Mouse (Mus musculus): ENCODE data around the gene Tmem107. TPM values are rescaled to one million over a fixed set of nuclear protein-coding genes. Genes with fewer than 3 reads are reported as not detected.

Tmem107 gene
- total and polyA plus RNA-seq, 2 experiments from 2014 or later, result 27.8 to 61.8 TPM

DNA sequence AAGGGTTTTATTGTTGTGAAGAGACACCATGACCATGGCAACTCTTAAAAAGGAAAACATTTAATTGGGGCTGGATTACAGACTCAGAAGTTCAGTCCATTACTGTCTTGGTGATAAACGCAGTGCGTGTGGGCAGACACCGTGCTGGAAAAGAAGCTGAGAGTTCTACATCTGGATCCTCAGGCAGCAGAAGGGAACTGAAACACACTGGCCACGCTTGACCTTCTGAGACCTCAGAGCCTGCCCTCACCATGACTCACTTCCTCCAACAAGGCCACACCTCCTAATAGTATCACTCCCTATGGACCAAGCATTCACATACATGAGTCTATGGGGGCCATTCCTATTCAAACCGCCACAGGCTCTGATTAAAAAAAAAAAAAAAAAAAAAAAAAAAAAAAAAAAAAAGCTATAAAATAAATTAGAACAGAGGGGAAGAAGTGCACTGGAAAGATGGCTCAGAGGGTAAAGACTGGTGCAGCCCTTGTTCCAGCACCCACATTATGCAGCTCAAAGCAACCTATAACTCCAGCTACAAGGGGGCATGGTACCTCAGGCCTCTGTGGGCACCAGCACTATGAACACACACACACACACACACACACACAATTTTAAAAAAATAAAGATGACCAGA, 8.3 kb downstream of the Tmem107 start:
- ATAC-seq (ENCODE audit: low FRiP score), result no peak
- no peaks in the 10 kb centered on the region for H3K4me1 ChIP-seq (ENCODE audit: insufficient read depth, low read length)
- WGBS, result 76% methylated on average over 5 of the region's 5 CpGs
- H3K9ac ChIP-seq (replicated peaks; ENCODE audit: low read length, poor library complexity, severe bottlenecking), result no peak overlapping the region
- no peak overlapping the region for H3K4me2 ChIP-seq (ENCODE audit: low read depth, low read length, poor library complexity, severe bottlenecking)
- no peaks in the 10 kb centered on the region for H3K36me3 ChIP-seq (ENCODE audit: insufficient read depth, low read length)
- no peak for TF ChIP-seq CTCF (IDR thresholded peaks at IDR 0.05)
- no peak overlapping the region for H3K27ac ChIP-seq (ENCODE audit: low read depth, low read length)
- H3K9me3 ChIP-seq (ENCODE audit: low read length), result no peaks in the 10 kb centered on the region
- H3K4me3 ChIP-seq (ENCODE audit: low read depth, low read length), result no peak overlapping the region
- no peak for DNase-seq (ENCODE audit: low spot score)
- H3K27me3 ChIP-seq (ENCODE audit: insufficient read depth, low read length), result no peaks in the 10 kb centered on the region

DNA sequence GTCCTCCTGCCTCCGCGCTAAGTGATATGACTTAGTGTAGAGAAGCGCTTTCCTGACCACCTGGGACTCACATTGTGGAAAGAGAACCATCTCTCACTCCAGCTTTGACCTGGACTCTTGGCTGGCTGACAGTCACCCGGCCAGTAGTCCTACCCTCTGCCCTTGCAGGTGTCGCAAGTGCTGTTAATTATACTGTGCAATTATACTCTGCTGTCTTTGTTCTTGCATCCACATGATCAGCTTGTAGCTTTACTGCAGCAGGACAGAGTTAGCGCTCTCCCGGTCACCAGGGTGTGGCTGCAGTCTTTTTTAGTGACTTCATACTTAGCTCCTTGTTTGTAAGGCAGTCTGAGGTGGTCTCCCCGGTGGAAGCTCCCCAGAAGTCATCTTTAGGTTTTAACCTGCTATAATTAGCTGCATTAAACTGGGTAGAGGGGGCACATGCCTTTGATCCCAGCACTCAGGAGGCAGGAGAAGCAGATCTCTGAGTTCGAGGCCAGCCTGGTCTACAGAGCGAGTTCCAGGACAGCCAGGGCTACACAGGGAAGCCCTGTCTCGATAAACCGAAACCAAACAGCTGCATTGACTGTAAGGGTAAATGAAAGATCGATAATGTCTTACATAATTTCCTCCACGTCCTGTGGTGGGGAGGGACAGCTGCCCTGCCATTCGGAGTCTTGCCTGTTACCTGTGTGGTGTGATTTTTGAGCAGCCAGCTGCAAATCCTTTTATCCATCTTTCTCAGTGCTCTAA, 9.7 kb downstream of the Tmem107 start:
- TF ChIP-seq CTCF (IDR thresholded peaks at IDR 0.05), result no peak
- no peak overlapping the region for H3K4me2 ChIP-seq (ENCODE audit: low read depth, low read length, poor library complexity, severe bottlenecking)
- no peak overlapping the region for H3K27ac ChIP-seq (ENCODE audit: low read depth, low read length)
- 90% methylated on average over 15 of the region's 15 CpGs for WGBS
- no peaks in the 10 kb centered on the region for H3K4me1 ChIP-seq (ENCODE audit: insufficient read depth, low read length)
- no peaks in the 10 kb centered on the region for H3K36me3 ChIP-seq (ENCODE audit: insufficient read depth, low read length)
- H3K9me3 ChIP-seq (ENCODE audit: low read length), result no peaks in the 10 kb centered on the region
- no peaks in the 10 kb centered on the region for H3K27me3 ChIP-seq (ENCODE audit: insufficient read depth, low read length)
- DNase-seq (ENCODE audit: low spot score) (no peak), ATAC-seq (ENCODE audit: low FRiP score) (no peak)
- no peak overlapping the region for H3K4me3 ChIP-seq (ENCODE audit: low read depth, low read length)
- no peak overlapping the region for H3K9ac ChIP-seq (replicated peaks; ENCODE audit: low read length, poor library complexity, severe bottlenecking)

DNA sequence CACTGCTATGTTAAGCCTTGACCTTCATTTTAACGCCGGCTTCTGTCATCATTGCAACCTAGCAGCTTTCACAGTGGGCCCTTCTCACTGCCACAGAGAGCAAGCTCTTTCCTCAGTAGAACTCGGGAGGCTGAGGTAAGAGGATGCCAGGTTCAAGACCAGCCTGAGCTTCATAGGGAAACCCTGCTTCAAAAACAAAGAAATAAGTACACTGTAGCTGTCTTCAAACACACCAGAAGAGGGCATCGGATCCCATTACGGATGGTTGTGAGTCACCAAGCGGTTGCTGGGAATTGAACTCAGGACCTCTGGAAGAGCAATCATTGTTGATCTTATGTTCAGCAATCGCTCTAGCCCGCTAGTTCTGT, 10.2 kb downstream of the Tmem107 start:
- no peak for TF ChIP-seq CTCF (IDR thresholded peaks at IDR 0.05)
- no peaks in the 10 kb centered on the region for H3K4me1 ChIP-seq (ENCODE audit: insufficient read depth, low read length)
- WGBS, result 84% methylated on average over 8 of the region's 8 CpGs
- no peaks in the 10 kb centered on the region for H3K36me3 ChIP-seq (ENCODE audit: insufficient read depth, low read length)
- no peak overlapping the region for H3K9ac ChIP-seq (replicated peaks; ENCODE audit: low read length, poor library complexity, severe bottlenecking)
- H3K27ac ChIP-seq (ENCODE audit: low read depth, low read length), result no peak overlapping the region
- ATAC-seq (ENCODE audit: low FRiP score), result no peak
- no peaks in the 10 kb centered on the region for H3K27me3 ChIP-seq (ENCODE audit: insufficient read depth, low read length)
- H3K4me3 ChIP-seq (ENCODE audit: low read depth, low read length), result no peak overlapping the region
- no peak overlapping the region for H3K4me2 ChIP-seq (ENCODE audit: low read depth, low read length, poor library complexity, severe bottlenecking)
- DNase-seq (ENCODE audit: low spot score), result no peak
- no peaks in the 10 kb centered on the region for H3K9me3 ChIP-seq (ENCODE audit: low read length)

- Histone ChIP-seq H3K27ac (ENCODE audit: low read depth, low read length) (no peak overlapping the region), H3K4me1 (ENCODE audit: insufficient read depth, low read length) (no peaks in the 10 kb centered on the region), H3K27me3 (ENCODE audit: insufficient read depth, low read length) (no peaks in the 10 kb centered on the region), H3K36me3 (ENCODE audit: insufficient read depth, low read length) (no peaks in the 10 kb centered on the region), H3K9me3 (ENCODE audit: low read length) (no peaks in the 10 kb centered on the region), H3K9ac (replicated peaks; ENCODE audit: low read length, poor library complexity, severe bottlenecking) (no peak overlapping the region), H3K4me2 (ENCODE audit: low read depth, low read length, poor library complexity, severe bottlenecking) (no peak overlapping the region), H3K4me3 (ENCODE audit: low read depth, low read length) (no peak overlapping the region)
- DNase-seq (ENCODE audit: low spot score), result no peak
- no peak for TF ChIP-seq CTCF (IDR thresholded peaks at IDR 0.05)
- 88% methylated on average over 7 of the region's 7 CpGs for WGBS
- ATAC-seq (ENCODE audit: low FRiP score), result no peak
Observed at GRCm38 (mm10) chr11:69081613-69082012, 11.0 kb downstream of the Tmem107 start.

- no peak overlapping the region for H3K27ac ChIP-seq (ENCODE audit: low read depth, low read length)
- H3K4me2 ChIP-seq (ENCODE audit: low read depth, low read length, poor library complexity, severe bottlenecking), result no peak overlapping the region
- no peak overlapping the region for H3K4me3 ChIP-seq (ENCODE audit: low read depth, low read length)
- H3K9me3 ChIP-seq (ENCODE audit: low read length), result no peaks in the 10 kb centered on the region
- H3K36me3 ChIP-seq (ENCODE audit: insufficient read depth, low read length), result peaks cover 7% of the 10 kb centered on the region; the same call in 1 of the 2 replicates
- H3K9ac ChIP-seq (replicated peaks; ENCODE audit: low read length, poor library complexity, severe bottlenecking), result no peak overlapping the region
- DNase-seq (ENCODE audit: low spot score), result no peak
- no peaks in the 10 kb centered on the region for H3K27me3 ChIP-seq (ENCODE audit: insufficient read depth, low read length)
- WGBS, result 62% methylated on average over 6 of the region's 6 CpGs
- peaks cover 13% of the 10 kb centered on the region; the same call in 1 of the 2 replicates for H3K4me1 ChIP-seq (ENCODE audit: insufficient read depth, low read length)
- no peak for ATAC-seq (ENCODE audit: low FRiP score)
- TF ChIP-seq CTCF (IDR thresholded peaks at IDR 0.05), result no peak
Observed at GRCm38 (mm10) chr11:69085608-69086007, 15.0 kb downstream of the Tmem107 start.

DNA sequence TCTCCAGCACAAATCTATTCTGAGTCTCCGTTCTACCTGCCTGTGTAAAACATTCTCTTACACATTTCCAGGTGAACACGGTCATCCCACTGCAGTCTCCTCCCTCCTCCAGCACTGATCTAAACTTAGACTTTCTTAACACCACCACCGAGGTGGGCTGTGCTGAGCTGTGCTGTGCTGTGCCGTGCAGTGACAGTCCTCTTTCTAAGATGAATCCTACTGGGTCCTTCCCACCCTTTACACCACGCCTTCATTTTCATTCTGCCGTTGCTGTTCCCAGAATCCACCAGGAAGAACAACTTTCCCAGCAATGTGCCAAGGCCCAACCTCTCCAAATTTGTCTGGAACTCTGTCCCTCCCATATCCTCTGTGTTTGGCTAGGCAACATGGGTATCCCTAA, 15.8 kb downstream of the Tmem107 start:
- no peak for DNase-seq (ENCODE audit: low spot score)
- ATAC-seq (ENCODE audit: low FRiP score), result no peak
- no peak overlapping the region for H3K4me3 ChIP-seq (ENCODE audit: low read depth, low read length)
- no peak overlapping the region for H3K9ac ChIP-seq (replicated peaks; ENCODE audit: low read length, poor library complexity, severe bottlenecking)
- TF ChIP-seq CTCF (IDR thresholded peaks at IDR 0.05), result no peak
- no peaks in the 10 kb centered on the region for H3K9me3 ChIP-seq (ENCODE audit: low read length)
- H3K4me1 ChIP-seq (ENCODE audit: insufficient read depth, low read length), result peaks cover 16% of the 10 kb centered on the region; the same call in 1 of the 2 replicates
- H3K36me3 ChIP-seq (ENCODE audit: insufficient read depth, low read length), result peaks cover 7% of the 10 kb centered on the region; the same call in 1 of the 2 replicates
- no peak overlapping the region for H3K4me2 ChIP-seq (ENCODE audit: low read depth, low read length, poor library complexity, severe bottlenecking)
- no peak overlapping the region for H3K27ac ChIP-seq (ENCODE audit: low read depth, low read length)
- WGBS, result 68% methylated on average over 6 of the region's 6 CpGs
- no peaks in the 10 kb centered on the region for H3K27me3 ChIP-seq (ENCODE audit: insufficient read depth, low read length)
